Mouse (Mus musculus) midbrain, postnatal 0 days (tissue): ENCODE results near the gene Sprtn. TPM values are rescaled to one million over a fixed set of nuclear protein-coding genes. Genes with fewer than 3 reads are reported as not detected.
A peak's percentile ranks its signal among the peaks of the same experiment; 100 is the strongest.

Experiments
- ATAC-seq: fragments of 200-750 bp; cut with Nextera tagmentation; 2 replicates; pipeline ENCODE4 v1.8.0; 2017; ENCODE audit warnings: moderate number of reproducible peaks, mild to moderate bottlenecking, moderate TSS enrichment, moderate library complexity; ENCODE audit not compliant: low FRiP score
- DNase-seq: peaks from one replicate; pipeline ENCODE4 v3.0.0-alpha.2; 2015; ENCODE audit warnings: low spot score
- H3K27ac ChIP-seq: fragments of 300-500 bp; sonication (generic); 2 replicates; pipeline ENCODE4 v1.5.1; 2014; ENCODE audit warnings: low read depth, mild to moderate bottlenecking, low read length, mixed read lengths
- H3K27me3 ChIP-seq: fragments of 300-500 bp; sonication (generic); 2 replicates; pipeline ENCODE4 v1.6.1; 2014; ENCODE audit warnings: low read length, control low read depth, mixed read lengths; ENCODE audit not compliant: insufficient read depth
- H3K36me3 ChIP-seq: fragments of 300-500 bp; sonication (generic); 2 replicates; pipeline ENCODE4 v1.6.1; 2014; ENCODE audit warnings: low read length, control low read depth, mixed read lengths; ENCODE audit not compliant: insufficient read depth
- H3K4me1 ChIP-seq: fragments of 300-500 bp; sonication (generic); 2 replicates; pipeline ENCODE4 v1.6.1; 2014; ENCODE audit warnings: mild to moderate bottlenecking, control low read depth, antibody characterized with exemption, low read length, mixed read lengths; ENCODE audit not compliant: insufficient read depth
- H3K4me2 ChIP-seq: fragments of 300-500 bp; sonication (generic); 2 replicates; pipeline ENCODE4 v1.6.1; 2014; ENCODE audit warnings: low read depth, mild to moderate bottlenecking, low read length, mixed read lengths; ENCODE audit not compliant: poor library complexity, severe bottlenecking
- H3K4me3 ChIP-seq: fragments of 300-500 bp; sonication (generic); 2 replicates; pipeline ENCODE4 v1.5.1; 2014; ENCODE audit warnings: low read depth, mild to moderate bottlenecking, low read length, moderate library complexity
- H3K9ac ChIP-seq: fragments of 300-500 bp; sonication (generic); replicated peaks from 2 replicates; pipeline ENCODE4 v1.6.1; 2014; ENCODE audit warnings: mild to moderate bottlenecking, low read length, moderate library complexity, mixed read lengths; ENCODE audit not compliant: poor library complexity, severe bottlenecking
- H3K9me3 ChIP-seq: fragments of 300-500 bp; sonication (generic); 2 replicates; pipeline ENCODE4 v1.6.1; 2016; ENCODE audit warnings: low read length, control low read depth
- CTCF ChIP-seq: IDR thresholded peaks from 2 replicates; pipeline ENCODE4 v1.5.1; 2016; ENCODE audit warnings: antibody characterized with exemption, mild to moderate bottlenecking
- WGBS: fragments of 180-500 bp; shearing (Covaris S2); extraction: QIAGEN DNeasy Blood & Tissue Kit; methylation state at CpG from one replicate; pipeline ENCODE4 v1.1.7; 2014; 5-methylcytosine and 5-hydroxymethylcytosine counted together
- polyA plus RNA-seq: library from polyadenylated mRNA; unstranded; fragments of >200 nt; fragmentation: Nextera tagmentation; extraction: Ambion mirVana; gene quantifications from 2 replicates; pipeline ENCODE4 v1.2.1, GENCODE M21; 2015
- total RNA-seq: library from RNA; depleted of rRNA; stranded (reverse); fragments of >200 nt; gene quantifications from 2 replicates; pipeline ENCODE4 v1.2.3, GENCODE M21; 2014

The Sprtn gene
- total and polyA plus RNA-seq, 2 experiments from 2014 or later, result 6.0 to 13.9 TPM

DNA sequence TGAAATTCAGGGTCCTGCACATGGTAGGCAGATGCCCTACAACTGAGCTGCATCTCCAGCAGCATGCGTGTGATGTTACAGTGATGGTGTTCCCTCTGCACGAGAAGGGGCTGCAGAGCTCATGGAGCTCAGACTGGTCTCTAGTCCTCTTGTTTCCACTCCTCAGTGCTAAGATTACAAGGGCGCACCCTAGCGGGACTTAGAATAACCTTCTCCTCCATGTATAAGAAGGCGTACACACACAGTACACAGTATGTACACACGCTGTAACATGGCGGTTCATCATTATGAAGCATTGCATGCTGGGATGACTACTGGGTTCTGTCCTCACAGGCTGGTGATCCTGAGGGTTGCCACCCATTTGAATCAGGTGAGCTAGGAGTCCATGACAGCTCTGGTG lies 25.6 kb upstream of the Sprtn start:
- Histone ChIP-seq H3K27me3 (no peaks in the 10 kb centered on the region), H3K9me3 (no peaks in the 10 kb centered on the region), H3K9ac (no peak overlapping the region), H3K4me2 (no peak overlapping the region), H3K36me3 (peaks cover 53% of the 10 kb centered on the region), H3K4me1 (no peaks in the 10 kb centered on the region), H3K4me3 (no peak overlapping the region), H3K27ac (no peak overlapping the region)
- DNase-seq (no peak), ATAC-seq (no peak)
- 95% methylated on average over 7 of the region's 7 CpGs for WGBS
- no peak for TF ChIP-seq CTCF

DNA sequence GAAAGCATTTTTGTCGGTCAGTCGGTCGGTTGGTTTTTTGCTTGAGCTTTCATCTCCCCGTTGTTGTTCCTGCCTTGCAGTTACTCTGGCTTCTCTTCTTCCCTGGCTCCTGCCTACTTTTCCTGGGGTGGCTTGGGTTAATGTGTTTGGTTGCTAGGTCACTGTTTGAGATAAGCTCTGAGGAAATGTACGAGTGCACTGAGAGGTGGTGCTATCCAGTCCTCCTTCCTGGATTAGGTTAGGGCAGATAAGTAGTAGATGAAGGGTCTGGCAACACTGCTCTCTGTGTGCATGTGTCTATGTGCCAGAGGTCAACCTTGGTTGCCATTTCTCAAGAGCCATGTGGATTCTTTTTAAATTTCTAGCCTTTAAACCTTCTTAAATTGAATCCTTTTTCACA lies 25.0 kb upstream of the Sprtn start:
- Histone ChIP-seq H3K36me3 (peaks cover 54% of the 10 kb centered on the region), H3K9me3 (no peaks in the 10 kb centered on the region), H3K4me3 (no peak overlapping the region), H3K4me1 (no peaks in the 10 kb centered on the region), H3K9ac (no peak overlapping the region), H3K4me2 (no peak overlapping the region), H3K27ac (no peak overlapping the region), H3K27me3 (no peaks in the 10 kb centered on the region)
- DNase-seq (no peak), ATAC-seq (no peak)
- WGBS, result 97% methylated on average over 5 of the region's 5 CpGs
- TF ChIP-seq CTCF, result no peak

DNA sequence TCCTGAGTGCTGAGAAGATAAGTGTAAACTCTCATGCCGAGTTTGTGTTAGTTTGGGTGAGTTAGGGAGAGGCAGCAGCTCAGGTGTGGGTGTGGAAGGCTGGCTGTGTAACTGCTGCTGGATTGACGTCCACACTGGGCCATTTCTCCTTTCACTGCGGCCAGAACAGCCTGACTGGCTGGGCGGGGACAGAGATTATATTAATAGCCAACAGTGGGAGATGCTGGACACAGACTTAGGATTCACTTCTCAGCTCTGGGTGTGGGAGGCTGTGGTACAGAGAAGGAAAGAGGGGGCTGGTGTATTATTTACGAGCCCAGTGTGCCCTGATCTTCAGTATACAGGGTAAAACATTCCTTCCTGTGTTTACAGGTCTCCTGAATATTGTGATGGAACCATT lies 19.5 kb upstream of the Sprtn start:
- Histone ChIP-seq H3K4me2 (no peak overlapping the region), H3K4me3 (no peak overlapping the region), H3K27ac (no peak overlapping the region), H3K9me3 (no peaks in the 10 kb centered on the region), H3K9ac (no peak overlapping the region), H3K27me3 (no peaks in the 10 kb centered on the region), H3K4me1 (no peaks in the 10 kb centered on the region), H3K36me3 (peaks cover 80% of the 10 kb centered on the region)
- ATAC-seq (no peak), DNase-seq (no peak)
- TF ChIP-seq CTCF, result no peak
- 95% methylated on average over 5 of the region's 5 CpGs for WGBS

DNA sequence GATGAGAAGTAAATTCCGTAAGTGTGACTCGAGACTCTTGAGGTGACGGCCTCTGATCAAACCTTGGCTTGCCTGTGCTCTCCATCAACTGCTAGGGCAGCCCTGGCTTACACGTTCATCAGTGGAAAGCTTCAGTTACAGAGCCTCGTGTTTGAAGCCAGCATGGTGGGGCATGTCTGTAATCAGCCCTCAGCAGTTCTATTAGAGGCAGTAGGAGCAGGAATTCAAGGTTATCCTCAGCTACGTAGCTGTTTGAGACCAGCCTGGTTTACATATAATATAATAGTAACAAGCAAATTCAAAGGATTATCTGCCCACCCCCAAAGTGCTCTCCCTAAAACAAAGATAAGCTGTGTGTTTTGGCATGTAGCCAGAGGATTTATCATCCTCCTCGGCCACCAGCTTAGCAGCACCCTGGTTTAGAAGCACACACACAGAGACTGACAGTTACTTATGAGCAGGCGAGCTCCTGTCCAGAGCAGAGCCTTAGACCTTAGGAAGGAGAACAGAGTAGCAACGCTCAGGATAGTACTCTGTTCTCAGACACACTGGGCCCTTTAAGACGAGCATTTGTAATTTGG lies 18.6 kb upstream of the Sprtn start:
- H3K27me3 ChIP-seq, result no peaks in the 10 kb centered on the region
- no peak for TF ChIP-seq CTCF
- no peaks in the 10 kb centered on the region for H3K9me3 ChIP-seq
- no peak overlapping the region for H3K4me2 ChIP-seq
- no peak overlapping the region for H3K4me3 ChIP-seq
- no peak overlapping the region for H3K9ac ChIP-seq
- H3K27ac ChIP-seq, result no peak overlapping the region
- WGBS, result 83% methylated on average over 10 of the region's 10 CpGs
- ATAC-seq (no peak), DNase-seq (no peak)
- peaks cover 80% of the 10 kb centered on the region for H3K36me3 ChIP-seq
- H3K4me1 ChIP-seq, result no peaks in the 10 kb centered on the region

DNA sequence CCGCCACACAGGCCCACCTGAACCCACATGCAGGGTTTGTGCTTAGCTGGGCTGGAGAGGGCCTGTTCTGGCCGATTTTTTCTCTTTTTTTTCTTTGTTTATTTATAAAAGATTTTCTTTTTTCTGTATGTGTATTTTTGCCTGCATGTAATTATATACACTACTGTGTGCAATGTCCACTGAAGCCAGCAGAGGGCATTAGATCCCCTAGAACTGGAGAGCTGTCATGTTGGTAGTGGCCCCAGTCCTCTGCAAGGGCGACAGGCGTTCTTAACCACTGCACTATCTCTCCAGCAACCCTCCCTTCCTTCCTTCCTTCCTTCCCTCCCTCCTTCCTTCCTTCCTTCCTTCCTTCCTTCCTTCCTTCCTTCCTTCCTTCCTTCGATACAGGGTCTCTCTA lies 9.3 kb upstream of the Sprtn start:
- ATAC-seq (no peak), DNase-seq (no peak)
- H3K4me1 ChIP-seq, result no peaks in the 10 kb centered on the region
- H3K4me2 ChIP-seq, result no peak overlapping the region
- peak; percentile 46 for TF ChIP-seq CTCF
- H3K9ac ChIP-seq, result no peak overlapping the region
- peaks cover 60% of the 10 kb centered on the region for H3K36me3 ChIP-seq
- H3K27me3 ChIP-seq, result no peaks in the 10 kb centered on the region
- WGBS, result 95% methylated on average over 5 of the region's 5 CpGs
- no peak overlapping the region for H3K27ac ChIP-seq
- no peaks in the 10 kb centered on the region for H3K9me3 ChIP-seq
- no peak overlapping the region for H3K4me3 ChIP-seq

DNA sequence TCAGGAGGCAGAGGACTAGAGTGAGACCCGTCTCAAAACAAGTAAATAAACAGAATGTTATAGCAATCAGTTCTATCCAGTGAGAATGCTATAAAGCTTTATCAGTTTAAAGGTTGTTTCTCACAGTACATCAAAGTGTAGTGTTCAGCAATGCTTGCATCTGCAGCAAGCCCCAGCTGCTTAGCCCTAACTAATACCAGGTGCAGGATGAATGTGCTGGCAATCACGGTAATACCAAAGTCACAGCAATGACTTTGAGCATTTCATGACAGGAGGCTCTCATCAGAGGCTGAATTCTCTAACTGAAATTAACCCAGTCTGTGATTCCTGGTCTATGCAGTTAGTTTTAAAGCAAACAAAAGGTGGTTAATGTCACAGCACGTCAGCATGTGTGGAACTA lies 5.1 kb upstream of the Sprtn start:
- DNase-seq, result no peak
- H3K36me3 ChIP-seq, result peaks cover 30% of the 10 kb centered on the region
- no peak overlapping the region for H3K4me3 ChIP-seq
- H3K4me2 ChIP-seq, result no peak overlapping the region
- ATAC-seq, result no peak
- H3K27me3 ChIP-seq, result no peaks in the 10 kb centered on the region
- peaks cover 6% of the 10 kb centered on the region; the same call in 1 of the 2 replicates for H3K4me1 ChIP-seq
- H3K9me3 ChIP-seq, result no peaks in the 10 kb centered on the region
- WGBS, result 77% methylated on average over 3 of the region's 3 CpGs
- no peak for TF ChIP-seq CTCF
- no peak overlapping the region for H3K27ac ChIP-seq
- H3K9ac ChIP-seq, result no peak overlapping the region
